Mouse (Mus musculus) heart, adult 2 months (tissue): ENCODE measurements at regions not wholly inside any gene's neighbourhood (a gene's known extent, or its start where the extent isn't known, plus 50 kb on each side); places are given as distances from the start of the nearest gene placed in this dataset.

Source experiments
- CTCF ChIP-seq: fragments of 200-600 bp; IDR thresholded peaks from 2 replicates; pipeline ENCODE4 v1.8.1; 2022; ENCODE audit warnings: antibody characterized with exemption, mild to moderate bottlenecking, moderate library complexity
- EP300 ChIP-seq: fragments of 200-500 bp; IDR thresholded peaks from 2 replicates; pipeline ENCODE4 v1.6.1; 2011; ENCODE audit warnings: low read depth, low read length, control low read depth; ENCODE audit not compliant: insufficient read depth
- POLR2A ChIP-seq: fragments of 200-500 bp; IDR thresholded peaks from 2 replicates; pipeline ENCODE4 v1.6.1; 2011; ENCODE audit warnings: mild to moderate bottlenecking, low read depth, low read length, control low read depth; ENCODE audit not compliant: insufficient read depth

DNA sequence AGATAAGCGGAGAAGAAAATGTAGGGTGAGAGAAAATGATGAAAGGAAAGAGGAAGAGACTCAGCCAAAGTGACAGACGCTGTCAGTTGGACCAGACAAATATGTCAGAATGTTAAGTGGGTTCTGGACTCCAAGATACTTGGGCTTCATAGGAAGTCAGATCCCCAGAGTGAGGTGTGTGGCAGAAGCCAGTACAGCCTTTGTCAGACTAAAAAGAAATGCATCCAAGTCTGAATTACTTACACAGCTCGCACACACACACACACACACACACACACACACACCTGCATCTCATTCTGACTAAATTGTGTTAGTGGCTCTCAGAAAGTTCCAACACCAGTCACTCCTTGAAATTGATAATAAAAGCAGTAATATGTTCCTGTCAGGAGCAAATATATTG is 192.1 kb upstream of the Castor2 start:
- TF ChIP-seq CTCF (no peak), EP300 (no peak), POLR2A (no peak)
